Mouse (Mus musculus): Measurements from ENCODE around the gene Itpr2. TPM values are rescaled to one million over a fixed set of nuclear protein-coding genes. Genes with fewer than 3 reads are reported as not detected.

Itpr2 gene
- polyA plus RNA-seq, 1 experiment from 2014 or later, result 3.3 TPM

- Histone ChIP-seq H3K4me2 (ENCODE audit: low read depth, low read length) (no peak overlapping the region), H3K4me3 (ENCODE audit: low read depth, low read length) (no peak overlapping the region), H3K9me3 (replicated peaks; ENCODE audit: control insufficient read depth, low read length) (no peaks in the 10 kb centered on the region), H3K36me3 (replicated peaks; ENCODE audit: control insufficient read depth, insufficient read depth, low read depth, low read length) (no peaks in the 10 kb centered on the region), H3K27me3 (ENCODE audit: control insufficient read depth, insufficient read depth, low read length) (no peaks in the 10 kb centered on the region), H3K27ac (replicated peaks; ENCODE audit: low read depth, low read length) (no peak overlapping the region), H3K4me1 (ENCODE audit: control insufficient read depth, insufficient read depth, low read length) (no peaks in the 10 kb centered on the region), H3K9ac (replicated peaks; ENCODE audit: low read length) (no peak overlapping the region)
- DNase-seq (ENCODE audit: low spot score) (no peak), ATAC-seq (replicated peaks; ENCODE audit: insufficient number of reproducible peaks, low FRiP score, low TSS enrichment, low read depth) (no peak)
- 95% methylated on average over 3 of the region's 3 CpGs for WGBS
These were observed 243.8 kb downstream of the Itpr2 start for GRCm38 (mm10) chr6:146258261-146258660.

- no peaks in the 10 kb centered on the region for H3K27me3 ChIP-seq (ENCODE audit: control insufficient read depth, insufficient read depth, low read length)
- no peaks in the 10 kb centered on the region for H3K36me3 ChIP-seq (replicated peaks; ENCODE audit: control insufficient read depth, insufficient read depth, low read depth, low read length)
- whole genome bisulfite sequencing, result 92% methylated on average over 7 of the region's 7 CpGs
- no peak for ATAC-seq (replicated peaks; ENCODE audit: insufficient number of reproducible peaks, low FRiP score, low TSS enrichment, low read depth)
- H3K9me3 ChIP-seq (replicated peaks; ENCODE audit: control insufficient read depth, low read length), result no peaks in the 10 kb centered on the region
- H3K4me3 ChIP-seq (ENCODE audit: low read depth, low read length), result no peak overlapping the region
- H3K4me1 ChIP-seq (ENCODE audit: control insufficient read depth, insufficient read depth, low read length), result no peaks in the 10 kb centered on the region
- no peak overlapping the region for H3K9ac ChIP-seq (replicated peaks; ENCODE audit: low read length)
- DNase-seq (ENCODE audit: low spot score), result no peak
- H3K27ac ChIP-seq (replicated peaks; ENCODE audit: low read depth, low read length), result no peak overlapping the region
- H3K4me2 ChIP-seq (ENCODE audit: low read depth, low read length), result no peak overlapping the region
These were observed 244.9 kb downstream of the Itpr2 start for GRCm38 (mm10) chr6:146256947-146257670.

GRCm38 (mm10) chr6:146256401-146256800, 245.6 kb downstream of the Itpr2 start:
- H3K4me3 ChIP-seq (ENCODE audit: low read depth, low read length), result no peak overlapping the region
- H3K27me3 ChIP-seq (ENCODE audit: control insufficient read depth, insufficient read depth, low read length), result no peaks in the 10 kb centered on the region
- H3K9me3 ChIP-seq (replicated peaks; ENCODE audit: control insufficient read depth, low read length), result no peaks in the 10 kb centered on the region
- no peak overlapping the region for H3K27ac ChIP-seq (replicated peaks; ENCODE audit: low read depth, low read length)
- H3K4me2 ChIP-seq (ENCODE audit: low read depth, low read length), result no peak overlapping the region
- no peaks in the 10 kb centered on the region for H3K36me3 ChIP-seq (replicated peaks; ENCODE audit: control insufficient read depth, insufficient read depth, low read depth, low read length)
- ATAC-seq (replicated peaks; ENCODE audit: insufficient number of reproducible peaks, low FRiP score, low TSS enrichment, low read depth) (no peak), DNase-seq (ENCODE audit: low spot score) (no peak)
- H3K9ac ChIP-seq (replicated peaks; ENCODE audit: low read length), result no peak overlapping the region
- WGBS, result 66% methylated on average over 2 of the region's 2 CpGs
- no peaks in the 10 kb centered on the region for H3K4me1 ChIP-seq (ENCODE audit: control insufficient read depth, insufficient read depth, low read length)

GRCm38 (mm10) chr6:146255656-146256055, 246.4 kb downstream of the Itpr2 start:
- Histone ChIP-seq H3K27ac (replicated peaks; ENCODE audit: low read depth, low read length) (no peak overlapping the region), H3K4me1 (ENCODE audit: control insufficient read depth, insufficient read depth, low read length) (no peaks in the 10 kb centered on the region), H3K9me3 (replicated peaks; ENCODE audit: control insufficient read depth, low read length) (no peaks in the 10 kb centered on the region), H3K4me2 (ENCODE audit: low read depth, low read length) (no peak overlapping the region), H3K27me3 (ENCODE audit: control insufficient read depth, insufficient read depth, low read length) (no peaks in the 10 kb centered on the region), H3K9ac (replicated peaks; ENCODE audit: low read length) (no peak overlapping the region), H3K4me3 (ENCODE audit: low read depth, low read length) (no peak overlapping the region), H3K36me3 (replicated peaks; ENCODE audit: control insufficient read depth, insufficient read depth, low read depth, low read length) (no peaks in the 10 kb centered on the region)
- DNase-seq (ENCODE audit: low spot score) (no peak), ATAC-seq (replicated peaks; ENCODE audit: insufficient number of reproducible peaks, low FRiP score, low TSS enrichment, low read depth) (no peak)
- 93% methylated on average over 6 of the region's 6 CpGs for WGBS

DNA sequence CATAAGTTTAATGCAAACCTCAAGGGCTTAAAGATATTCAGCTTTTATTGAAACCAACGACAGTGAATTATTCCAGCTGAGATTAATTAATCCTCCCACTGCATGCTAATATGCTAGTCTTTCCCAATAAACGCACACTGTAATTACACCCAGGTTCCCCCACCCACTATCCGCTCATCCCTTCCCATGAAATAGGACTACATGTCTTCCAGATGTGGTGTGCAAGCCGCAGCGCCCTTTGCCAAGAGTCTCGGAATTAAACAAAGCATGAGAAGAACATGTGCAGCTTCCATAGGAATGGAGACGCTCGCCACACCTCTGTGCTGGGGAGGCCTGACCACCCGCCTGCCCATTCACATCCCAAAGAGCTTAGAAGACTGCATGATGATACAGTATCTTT, 247.1 kb downstream of the Itpr2 start:
- peak; percentile 45; the same call in 1 of the 2 replicates for ATAC-seq (replicated peaks; ENCODE audit: insufficient number of reproducible peaks, low FRiP score, low TSS enrichment, low read depth)
- H3K9ac ChIP-seq (replicated peaks; ENCODE audit: low read length), result no peak overlapping the region
- no peaks in the 10 kb centered on the region for H3K36me3 ChIP-seq (replicated peaks; ENCODE audit: control insufficient read depth, insufficient read depth, low read depth, low read length)
- no peaks in the 10 kb centered on the region for H3K4me1 ChIP-seq (ENCODE audit: control insufficient read depth, insufficient read depth, low read length)
- DNase-seq (ENCODE audit: low spot score), result peak; percentile 54
- no peaks in the 10 kb centered on the region for H3K9me3 ChIP-seq (replicated peaks; ENCODE audit: control insufficient read depth, low read length)
- 55% methylated on average over 9 of the region's 9 CpGs for WGBS
- H3K4me3 ChIP-seq (ENCODE audit: low read depth, low read length), result no peak overlapping the region
- H3K27ac ChIP-seq (replicated peaks; ENCODE audit: low read depth, low read length), result no peak overlapping the region
- H3K27me3 ChIP-seq (ENCODE audit: control insufficient read depth, insufficient read depth, low read length), result no peaks in the 10 kb centered on the region
- no peak overlapping the region for H3K4me2 ChIP-seq (ENCODE audit: low read depth, low read length)

DNA sequence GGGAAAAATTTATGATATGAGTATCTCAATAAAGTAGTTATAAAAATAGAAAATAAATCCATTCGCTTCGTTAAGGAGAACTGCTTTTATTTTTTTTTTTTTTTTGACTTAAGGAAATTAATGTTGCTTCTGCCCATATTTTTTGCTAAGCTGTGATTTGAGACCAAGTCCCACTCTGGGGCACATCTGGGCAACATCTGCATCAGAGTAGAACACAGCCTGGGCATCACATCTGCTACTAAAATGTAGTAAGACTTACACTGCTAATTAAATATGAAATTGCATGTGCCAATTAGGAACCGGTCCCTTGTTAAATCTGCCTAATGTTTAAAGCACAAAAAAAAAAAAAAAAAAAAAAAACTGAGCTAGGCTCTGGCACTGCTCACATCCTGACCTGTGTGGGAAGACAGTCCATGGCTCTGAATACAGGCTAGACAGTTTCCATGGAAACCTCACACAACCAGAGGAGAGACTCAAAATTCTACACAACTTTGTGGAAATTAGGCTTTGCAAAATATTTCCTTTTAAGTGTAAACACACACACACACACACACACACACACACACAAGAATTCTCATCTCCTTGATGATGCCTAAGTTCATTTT, 247.7 kb downstream of the Itpr2 start:
- Histone ChIP-seq H3K4me1 (ENCODE audit: control insufficient read depth, insufficient read depth, low read length) (no peaks in the 10 kb centered on the region), H3K4me3 (ENCODE audit: low read depth, low read length) (no peak overlapping the region), H3K27me3 (ENCODE audit: control insufficient read depth, insufficient read depth, low read length) (no peaks in the 10 kb centered on the region), H3K9ac (replicated peaks; ENCODE audit: low read length) (no peak overlapping the region), H3K9me3 (replicated peaks; ENCODE audit: control insufficient read depth, low read length) (no peaks in the 10 kb centered on the region), H3K36me3 (replicated peaks; ENCODE audit: control insufficient read depth, insufficient read depth, low read depth, low read length) (no peaks in the 10 kb centered on the region), H3K4me2 (ENCODE audit: low read depth, low read length) (no peak overlapping the region), H3K27ac (replicated peaks; ENCODE audit: low read depth, low read length) (no peak overlapping the region)
- peak; percentile 56 for DNase-seq (ENCODE audit: low spot score)
- no peak for ATAC-seq (replicated peaks; ENCODE audit: insufficient number of reproducible peaks, low FRiP score, low TSS enrichment, low read depth)
- WGBS, result 69% methylated on average over 3 of the region's 3 CpGs

DNA sequence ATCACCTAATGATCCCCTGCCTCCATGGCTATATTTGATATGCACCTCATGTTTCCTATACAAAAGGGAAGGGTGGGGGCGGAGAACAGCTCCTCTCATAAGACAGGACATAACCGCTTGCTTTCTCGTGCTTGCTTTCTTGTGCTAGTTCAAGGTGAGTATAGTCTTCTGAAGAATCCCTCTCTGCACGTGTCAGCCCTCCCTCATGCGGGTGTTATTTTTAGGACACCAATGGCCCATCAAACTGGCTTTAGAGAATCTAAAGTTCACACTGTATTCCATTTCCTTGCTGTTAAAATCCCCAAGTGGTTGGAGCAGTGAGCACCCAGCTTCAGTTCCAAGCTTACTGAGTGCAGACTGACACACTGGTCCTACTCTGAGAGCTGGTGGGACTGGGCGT, 252.9 kb downstream of the Itpr2 start:
- no peak for ATAC-seq (replicated peaks; ENCODE audit: insufficient number of reproducible peaks, low FRiP score, low TSS enrichment, low read depth)
- 83% methylated on average over 6 of the region's 6 CpGs for WGBS
- H3K4me1 ChIP-seq (ENCODE audit: control insufficient read depth, insufficient read depth, low read length), result no peaks in the 10 kb centered on the region

DNA sequence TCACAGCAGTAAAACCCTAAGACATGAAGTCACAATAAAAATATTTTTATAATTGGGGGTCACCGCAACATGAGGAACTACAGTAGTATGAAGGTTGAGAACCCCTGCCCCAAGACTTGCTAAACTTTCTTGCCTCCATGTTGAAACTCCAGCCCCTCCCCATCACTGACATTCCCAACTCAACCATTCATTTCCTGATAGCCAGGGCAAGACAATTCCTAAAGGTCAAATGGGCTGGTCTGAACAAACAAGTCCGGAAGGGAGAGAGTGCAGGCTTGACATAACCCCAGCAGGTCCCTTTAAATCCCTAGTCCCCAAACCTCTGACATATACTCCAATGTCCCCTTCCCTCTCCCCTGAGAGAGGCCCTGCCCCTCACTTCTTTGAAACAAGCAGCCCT, 253.7 kb downstream of the Itpr2 start:
- Histone ChIP-seq H3K4me1 (ENCODE audit: control insufficient read depth, insufficient read depth, low read length) (no peaks in the 10 kb centered on the region), H3K27me3 (ENCODE audit: control insufficient read depth, insufficient read depth, low read length) (no peaks in the 10 kb centered on the region), H3K4me3 (ENCODE audit: low read depth, low read length) (no peak overlapping the region), H3K36me3 (replicated peaks; ENCODE audit: control insufficient read depth, insufficient read depth, low read depth, low read length) (no peaks in the 10 kb centered on the region), H3K9ac (replicated peaks; ENCODE audit: low read length) (no peak overlapping the region), H3K9me3 (replicated peaks; ENCODE audit: control insufficient read depth, low read length) (no peaks in the 10 kb centered on the region), H3K27ac (replicated peaks; ENCODE audit: low read depth, low read length) (no peak overlapping the region), H3K4me2 (ENCODE audit: low read depth, low read length) (no peak overlapping the region)
- ATAC-seq (replicated peaks; ENCODE audit: insufficient number of reproducible peaks, low FRiP score, low TSS enrichment, low read depth), result no peak
- no peak for DNase-seq (ENCODE audit: low spot score)
- 71% methylated on average over 2 of the region's 2 CpGs for WGBS

More for the DNA sequence above, 252.9 kb downstream of the Itpr2 start:
- Histone ChIP-seq H3K4me2 (ENCODE audit: low read depth, low read length) (no peak overlapping the region), H3K9ac (replicated peaks; ENCODE audit: low read length) (no peak overlapping the region), H3K27me3 (ENCODE audit: control insufficient read depth, insufficient read depth, low read length) (no peaks in the 10 kb centered on the region), H3K9me3 (replicated peaks; ENCODE audit: control insufficient read depth, low read length) (no peaks in the 10 kb centered on the region), H3K36me3 (replicated peaks; ENCODE audit: control insufficient read depth, insufficient read depth, low read depth, low read length) (no peaks in the 10 kb centered on the region), H3K27ac (replicated peaks; ENCODE audit: low read depth, low read length) (no peak overlapping the region), H3K4me3 (ENCODE audit: low read depth, low read length) (no peak overlapping the region)
- no peak for DNase-seq (ENCODE audit: low spot score)
